Mouse (Mus musculus) MEL (cell line): Measurements from ENCODE around the gene Gm43720. TPM values are rescaled to one million over a fixed set of nuclear protein-coding genes. Genes with fewer than 3 reads are reported as not detected.

Experiments used
- DNase-seq: peaks from one replicate; pipeline ENCODE4 v3.0.0; 2011; ENCODE audit warnings: low read depth, low spot score
- H3K27ac ChIP-seq: 2 replicates; pipeline ENCODE4 v1.5.1; 2012; ENCODE audit warnings: low read depth, mild to moderate bottlenecking, control low read depth, low read length, moderate library complexity; ENCODE audit not compliant: control insufficient read depth
- H3K27me3 ChIP-seq, 2 experiments: fragments of 150-350 bp in 1 of 2; sonication (generic) in 1 of 2; 2 replicates each; pipeline ENCODE4 v1.6.1; 2012; ENCODE audit warnings: low read length in 2 of 2, mild to moderate bottlenecking in 2 of 2, improper control_type of control experiment in 1 of 2, moderate library complexity in 1 of 2; ENCODE audit not compliant: insufficient read depth in 2 of 2, control insufficient read depth in 1 of 2
- H3K36me3 ChIP-seq, 2 experiments: 2 replicates each; pipeline ENCODE4 v1.6.1; 2012 to 2014; ENCODE audit warnings: low read length in 2 of 2, improper control_type of control experiment in 1 of 2, inconsistent platforms in 1 of 2, mild to moderate bottlenecking in 1 of 2; ENCODE audit not compliant: insufficient read depth in 2 of 2, control insufficient read depth in 1 of 2
- H3K4me1 ChIP-seq, 2 experiments: fragments of 150-350 bp in 1 of 2; sonication (generic) in 1 of 2; 2 replicates each; pipeline ENCODE4 v1.6.1; 2012; ENCODE audit warnings: low read length in 2 of 2, improper control_type of control experiment in 1 of 2, mild to moderate bottlenecking in 1 of 2; ENCODE audit not compliant: insufficient read depth in 2 of 2, control insufficient read depth in 1 of 2
- H3K4me3 ChIP-seq, 2 experiments: fragments of 150-350 bp in 1 of 2; sonication (generic) in 1 of 2; 2 replicates each; pipeline ENCODE4 v1.5.1; 2012; ENCODE audit warnings: low read depth in 2 of 2, low read length in 2 of 2, mild to moderate bottlenecking in 2 of 2, moderate library complexity in 2 of 2, control low read depth in 1 of 2, improper control_type of control experiment in 1 of 2; ENCODE audit not compliant: control insufficient read depth in 1 of 2, insufficient read depth in 1 of 2
- H3K79me2 ChIP-seq: 2 replicates; pipeline ENCODE4 v1.6.1; 2012; ENCODE audit warnings: mild to moderate bottlenecking, low read length, moderate library complexity; ENCODE audit not compliant: control insufficient read depth, poor library complexity, insufficient read depth
- H3K9ac ChIP-seq: 2 replicates; pipeline ENCODE4 v1.6.1; 2012; ENCODE audit warnings: low read depth, mild to moderate bottlenecking, control low read depth, low read length, moderate library complexity; ENCODE audit not compliant: control insufficient read depth, poor library complexity, severe bottlenecking
- H3K9me3 ChIP-seq: fragments of 150-350 bp; sonication (generic); replicated peaks from 2 replicates; pipeline ENCODE4 v1.6.1; 2012; ENCODE audit warnings: mild to moderate bottlenecking, low read length, improper control_type of control experiment, moderate library complexity; ENCODE audit not compliant: insufficient read depth
- CHD1 ChIP-seq: IDR thresholded peaks from 2 replicates; pipeline ENCODE4 v1.6.1; 2012; ENCODE audit warnings: low read depth, mild to moderate bottlenecking, inconsistent platforms, low read length, improper control_type of control experiment
- CHD2 ChIP-seq: IDR thresholded peaks from 2 replicates; pipeline ENCODE4 v1.6.1; 2011; ENCODE audit warnings: low read length, improper control_type of control experiment
- ELF1 ChIP-seq: IDR thresholded peaks from 2 replicates; pipeline ENCODE4 v1.6.1; 2014; ENCODE audit warnings: low read depth, mild to moderate bottlenecking, inconsistent platforms, low read length, improper control_type of control experiment, moderate library complexity
- ETS1 ChIP-seq: IDR thresholded peaks from 2 replicates; pipeline ENCODE4 v1.6.1; 2012; ENCODE audit warnings: low read depth, mild to moderate bottlenecking, inconsistent platforms, low read length, improper control_type of control experiment, moderate library complexity
- GABPA ChIP-seq: IDR thresholded peaks from 2 replicates; pipeline ENCODE4 v1.6.1; 2012; ENCODE audit warnings: low read depth, mild to moderate bottlenecking, inconsistent platforms, low read length, improper control_type of control experiment, moderate library complexity
- JUND ChIP-seq: IDR thresholded peaks from 2 replicates; pipeline ENCODE4 v1.6.1; 2011; ENCODE audit warnings: low read depth, mild to moderate bottlenecking, improper control_type of control experiment, low read length
- MAX ChIP-seq: IDR thresholded peaks from 2 replicates; pipeline ENCODE4 v1.6.1; 2011; ENCODE audit warnings: low read length, improper control_type of control experiment
- MAZ ChIP-seq: IDR thresholded peaks from 2 replicates; pipeline ENCODE4 v1.6.1; 2012; ENCODE audit warnings: low read depth, mild to moderate bottlenecking, inconsistent platforms, low read length, improper control_type of control experiment
- MYC ChIP-seq: IDR thresholded peaks from 2 replicates; pipeline ENCODE4 v1.6.1; 2011; ENCODE audit warnings: low read depth, mild to moderate bottlenecking, low read length, improper control_type of control experiment, moderate library complexity
- POLR2AphosphoS2 ChIP-seq: IDR thresholded peaks from 2 replicates; pipeline ENCODE4 v1.6.1; 2011; ENCODE audit warnings: low read length, improper control_type of control experiment
- POLR2AphosphoS5 ChIP-seq: IDR thresholded peaks from 2 replicates; pipeline ENCODE4 v1.6.1; 2012; ENCODE audit warnings: low read depth, borderline replicate concordance, mild to moderate bottlenecking, inconsistent platforms, low read length, moderate library complexity, mixed read lengths
- RAD21 ChIP-seq: IDR thresholded peaks from 2 replicates; pipeline ENCODE4 v1.6.1; 2011; ENCODE audit warnings: mild to moderate bottlenecking, low read depth, low read length, improper control_type of control experiment
- TAL1 ChIP-seq: IDR thresholded peaks from 2 replicates; pipeline ENCODE4 v1.6.1; 2012; ENCODE audit warnings: mild to moderate bottlenecking, inconsistent platforms, low read length, moderate library complexity, mixed read lengths
- TBP ChIP-seq: IDR thresholded peaks from 2 replicates; pipeline ENCODE4 v1.8.0; 2011; ENCODE audit warnings: low read depth, low read length, improper control_type of control experiment
- TCF12 ChIP-seq: IDR thresholded peaks from 2 replicates; pipeline ENCODE4 v1.6.1; 2014; ENCODE audit warnings: low read depth, mild to moderate bottlenecking, inconsistent platforms, low read length, improper control_type of control experiment, moderate library complexity
- UBTF ChIP-seq: IDR thresholded peaks from 2 replicates; pipeline ENCODE4 v1.6.1; 2012; ENCODE audit warnings: low read depth, mild to moderate bottlenecking, inconsistent platforms, low read length, improper control_type of control experiment, moderate library complexity, borderline replicate concordance; ENCODE audit not compliant: insufficient read depth
- USF1 ChIP-seq: IDR thresholded peaks from 2 replicates; pipeline ENCODE4 v1.6.1; 2014; ENCODE audit warnings: low read depth, mild to moderate bottlenecking, inconsistent platforms, low read length, improper control_type of control experiment, moderate library complexity
- ZC3H11A ChIP-seq: IDR thresholded peaks from 2 replicates; pipeline ENCODE4 v1.6.1; 2012; ENCODE audit warnings: low read depth, mild to moderate bottlenecking, inconsistent platforms, low read length, improper control_type of control experiment
- ZKSCAN1 ChIP-seq: IDR thresholded peaks from 2 replicates; pipeline ENCODE4 v1.6.1; 2012; ENCODE audit warnings: low read depth, mild to moderate bottlenecking, inconsistent platforms, low read length, improper control_type of control experiment, moderate library complexity
- ZMIZ1 ChIP-seq: IDR thresholded peaks from 2 replicates; pipeline ENCODE4 v1.6.1; 2012; ENCODE audit warnings: low read depth, mild to moderate bottlenecking, inconsistent platforms, low read length, improper control_type of control experiment, moderate library complexity
- polyA plus RNA-seq, 2 experiments: library from polyadenylated mRNA; stranded (reverse) in 1 of 2; unstranded in 1 of 2; fragments of >175 nt in 1 of 2; fragments of >200 nt in 1 of 2; gene quantifications; 2 replicates each; pipeline versions ENCODE4 v1.2.1 to v1.2.4; 2012; ENCODE audit warnings: low replicate concordance in 2 of 2, low read depth in 1 of 2; ENCODE audit not compliant: insufficient read length in 2 of 2, insufficient read depth in 1 of 2, missing spikeins in 1 of 2
- total RNA-seq: library from RNA; depleted of rRNA; stranded (reverse); fragments of 300-350 nt; gene quantifications from 2 replicates; pipeline ENCODE4 v1.2.3, GENCODE M21; 2012

Gm43720 gene
- total and polyA plus RNA-seq, 3 experiments, result not detected

DNA sequence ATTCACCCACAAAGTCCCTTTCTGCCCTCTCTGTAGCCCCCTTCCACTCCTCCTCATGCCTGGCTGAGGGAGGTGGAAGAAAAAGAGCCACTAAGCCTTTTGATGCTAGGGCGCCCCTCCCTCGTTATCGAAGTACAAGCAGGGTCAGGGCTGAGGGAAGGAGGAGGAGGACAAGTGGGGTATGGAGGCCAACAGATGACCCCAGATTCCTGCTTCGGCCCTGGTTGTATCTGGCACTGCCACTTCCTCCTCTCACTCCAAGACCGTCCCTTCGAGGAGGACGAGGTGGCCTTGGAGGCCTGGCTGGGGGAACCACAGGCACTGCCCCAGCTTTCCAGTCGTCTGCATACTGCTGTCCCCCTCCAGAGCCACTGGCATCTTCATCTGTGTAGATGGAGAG lies 5.6 kb downstream of the Gm43720 start:
- H3K27ac ChIP-seq, result no peak overlapping the region
- H3K4me3 ChIP-seq, result no peak overlapping the region
- no peak for DNase-seq
- H3K79me2 ChIP-seq, result no peaks in the 10 kb centered on the region
- H3K9me3 ChIP-seq, result no peaks in the 10 kb centered on the region
- H3K27me3 ChIP-seq, result no peaks in the 10 kb centered on the region; a peak in 2 of 4 replicates
- no peaks in the 10 kb centered on the region for H3K36me3 ChIP-seq
- TF ChIP-seq TAL1, result no peak
- TF ChIP-seq, all 39 proteins: peak for 0
- H3K4me1 ChIP-seq, result no peaks in the 10 kb centered on the region
- no peak overlapping the region for H3K9ac ChIP-seq

DNA sequence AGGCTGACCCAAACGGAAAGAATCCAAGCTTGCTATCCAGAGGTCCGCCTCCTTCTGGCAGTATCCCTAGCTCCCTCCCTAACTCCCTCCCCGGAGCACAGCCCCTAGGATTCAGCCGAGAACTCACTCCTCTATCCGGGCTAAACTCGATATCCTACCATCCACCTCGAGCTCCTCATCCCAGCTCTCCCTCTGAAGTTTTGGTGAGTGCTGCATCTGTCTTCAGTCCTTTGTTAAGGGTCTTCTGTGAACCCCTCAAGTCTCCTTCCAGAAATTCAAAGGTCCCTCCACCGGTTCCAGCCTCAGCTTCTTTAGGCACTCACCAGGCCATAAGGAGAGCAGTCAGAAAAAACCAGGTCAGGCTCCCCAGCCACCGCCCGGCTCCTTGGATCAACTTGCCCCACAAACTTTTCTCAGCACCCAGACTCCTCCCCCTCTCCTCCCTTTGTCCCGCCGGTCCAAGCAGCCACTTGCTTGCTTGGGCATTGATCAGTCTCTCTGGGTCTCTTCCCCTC lies 7.3 kb downstream of the Gm43720 start, which contains the start of gene Gal3st4:
Gene Gal3st4, minus strand, starts transcription at position 432 of the 515 bp plus-strand sequence.
- Histone ChIP-seq H3K4me3 (no peak within 1 kb of the TSS), H3K79me2 (no peaks in the 10 kb centered on the region), H3K4me1 (no peaks in the 10 kb centered on the region), H3K27me3 (no peaks in the 10 kb centered on the region; a peak in 2 of 4 replicates), H3K36me3 (no peaks in the 10 kb centered on the region), H3K27ac (no peak within 1 kb of the TSS), H3K9ac (no peak within 1 kb of the TSS), H3K9me3 (no peaks in the 10 kb centered on the region)
- TF ChIP-seq CHD2, result no peak
- TF ChIP-seq MAX, result no peak
- DNase-seq, result no peak

DNA sequence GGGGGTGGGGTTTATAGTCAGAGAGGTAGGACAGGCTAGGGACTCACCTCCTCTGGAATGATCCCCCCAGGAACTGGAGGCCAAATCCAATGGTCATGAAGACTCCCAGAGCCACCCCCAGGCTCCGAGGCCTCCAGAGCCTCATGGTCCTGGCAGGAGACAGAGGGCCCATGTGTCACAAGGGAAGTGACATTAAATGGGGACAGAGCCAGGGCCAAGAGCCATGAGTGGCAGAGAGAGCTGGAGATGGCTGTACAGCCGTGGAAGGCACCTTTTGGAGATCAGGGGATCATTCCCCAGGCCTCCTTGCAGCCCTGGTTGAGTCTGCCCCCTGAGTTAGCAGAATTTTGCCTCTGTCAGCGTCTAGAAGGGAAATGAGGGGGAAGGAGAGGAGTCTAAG lies 8.5 kb downstream of the Gm43720 start:
- Histone ChIP-seq H3K4me1 (no peaks in the 10 kb centered on the region), H3K27me3 (no peaks in the 10 kb centered on the region; a peak in 2 of 4 replicates), H3K4me3 (no peak overlapping the region), H3K36me3 (no peaks in the 10 kb centered on the region), H3K27ac (no peak overlapping the region), H3K79me2 (no peaks in the 10 kb centered on the region), H3K9me3 (no peaks in the 10 kb centered on the region), H3K9ac (no peak overlapping the region)
- DNase-seq, result no peak
- TF ChIP-seq MYC (no peak), POLR2AphosphoS2 (no peak), CHD1 (no peak), TBP (no peak), ZKSCAN1 (no peak), ZC3H11A (no peak), TCF12 (no peak), RAD21 (no peak), GABPA (no peak), UBTF (no peak), USF1 (no peak), ELF1 (no peak), ZMIZ1 (no peak), ETS1 (no peak), POLR2AphosphoS5 (no peak), CHD2 (no peak), MAZ (no peak), JUND (no peak)
